Mouse (Mus musculus) embryonic facial prominence, embryonic 12.5 days (tissue): ENCODE results near the gene Rdm1. TPM values are rescaled to one million over a fixed set of nuclear protein-coding genes. Genes with fewer than 3 reads are reported as not detected.

Experiments
- ATAC-seq: fragments of 200-750 bp; cut with Nextera tagmentation; 2 replicates; pipeline ENCODE4 v1.8.0; 2017; ENCODE audit not compliant: insufficient number of reproducible peaks, insufficient read depth, low FRiP score, low TSS enrichment
- H3K27ac ChIP-seq: fragments of 300-500 bp; sonication (generic); 2 replicates; pipeline ENCODE4 v1.5.1; 2016; ENCODE audit warnings: mild to moderate bottlenecking
- H3K27me3 ChIP-seq: fragments of 300-500 bp; sonication (generic); 2 replicates; pipeline ENCODE4 v1.6.1; 2016; ENCODE audit warnings: mild to moderate bottlenecking, moderate library complexity
- H3K36me3 ChIP-seq: fragments of 300-500 bp; sonication (generic); 2 replicates; pipeline ENCODE4 v1.6.1; 2016; ENCODE audit warnings: mild to moderate bottlenecking
- H3K4me1 ChIP-seq: fragments of 300-500 bp; sonication (generic); 2 replicates; pipeline ENCODE4 v1.6.1; 2016
- H3K4me2 ChIP-seq: fragments of 300-500 bp; sonication (generic); replicated peaks from 2 replicates; pipeline ENCODE4 v1.6.1; 2016; ENCODE audit warnings: mild to moderate bottlenecking, moderate library complexity
- H3K4me3 ChIP-seq: fragments of 300-500 bp; sonication (generic); 2 replicates; pipeline ENCODE4 v1.5.1; 2016; ENCODE audit warnings: mild to moderate bottlenecking
- H3K9ac ChIP-seq: fragments of 300-500 bp; sonication (generic); 2 replicates; pipeline ENCODE4 v1.6.1; 2016; ENCODE audit warnings: mild to moderate bottlenecking, moderate library complexity
- H3K9me3 ChIP-seq: fragments of 300-500 bp; sonication (generic); 2 replicates; pipeline ENCODE4 v1.6.1; 2016; ENCODE audit warnings: mild to moderate bottlenecking, moderate library complexity
- WGBS: fragments of 180-500 bp; shearing (Covaris S2); methylation state at CpG from one replicate; pipeline ENCODE4 v1.1.7; 2016; 5-methylcytosine and 5-hydroxymethylcytosine counted together
- polyA plus RNA-seq: library from polyadenylated mRNA; unstranded; fragments of >200 nt; fragmentation: Nextera tagmentation; extraction: Ambion mirVana; gene quantifications from 2 replicates; pipeline ENCODE4 v1.2.1, GENCODE M21; 2016

The Rdm1 gene
- polyA plus RNA-seq, 1 experiment from 2014 or later, result 44.1 TPM

DNA sequence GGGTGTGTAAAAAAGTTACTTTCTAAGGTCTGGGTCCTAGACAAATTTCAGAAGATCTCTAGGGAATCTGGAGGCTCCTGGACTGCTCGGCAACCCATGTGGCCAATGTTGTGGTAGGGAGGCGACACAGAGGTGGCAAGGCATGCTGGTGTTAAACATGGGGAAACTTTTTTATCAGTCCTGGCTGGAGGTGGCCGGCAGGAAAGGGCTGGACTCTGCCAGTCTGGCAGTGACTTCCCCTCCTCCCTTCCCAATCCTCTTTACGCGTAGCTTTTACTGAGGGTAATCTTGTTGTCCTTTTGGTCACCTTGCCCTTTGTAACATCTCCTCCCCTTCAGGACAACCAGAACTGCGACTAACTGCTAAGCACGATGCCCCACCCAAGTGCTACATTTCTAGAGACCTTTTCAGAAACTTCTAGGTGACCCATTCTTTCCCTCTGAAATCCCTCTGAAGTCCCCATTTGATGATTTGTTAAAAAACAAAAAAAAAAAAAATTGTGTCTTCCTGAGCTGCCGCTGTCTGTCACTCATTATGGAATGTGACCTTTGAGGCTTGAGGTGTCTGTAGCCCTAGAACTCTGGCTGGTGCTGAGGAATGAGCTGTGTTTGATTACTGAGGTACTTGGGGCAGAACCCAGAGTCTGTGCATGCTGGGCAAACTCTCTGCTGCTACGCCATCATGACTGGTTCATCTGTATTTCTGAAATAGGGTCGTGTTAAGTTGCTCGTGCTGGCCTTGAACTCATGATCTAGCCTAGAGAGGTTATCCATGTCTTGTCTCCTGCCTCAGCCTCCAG lies 36.4 kb downstream of the Rdm1 start:
- no peak for ATAC-seq
- 61% methylated on average over 11 of the region's 11 CpGs for WGBS
- H3K27me3 ChIP-seq, result peaks cover 3% of the 10 kb centered on the region; the same call in 1 of the 2 replicates

DNA sequence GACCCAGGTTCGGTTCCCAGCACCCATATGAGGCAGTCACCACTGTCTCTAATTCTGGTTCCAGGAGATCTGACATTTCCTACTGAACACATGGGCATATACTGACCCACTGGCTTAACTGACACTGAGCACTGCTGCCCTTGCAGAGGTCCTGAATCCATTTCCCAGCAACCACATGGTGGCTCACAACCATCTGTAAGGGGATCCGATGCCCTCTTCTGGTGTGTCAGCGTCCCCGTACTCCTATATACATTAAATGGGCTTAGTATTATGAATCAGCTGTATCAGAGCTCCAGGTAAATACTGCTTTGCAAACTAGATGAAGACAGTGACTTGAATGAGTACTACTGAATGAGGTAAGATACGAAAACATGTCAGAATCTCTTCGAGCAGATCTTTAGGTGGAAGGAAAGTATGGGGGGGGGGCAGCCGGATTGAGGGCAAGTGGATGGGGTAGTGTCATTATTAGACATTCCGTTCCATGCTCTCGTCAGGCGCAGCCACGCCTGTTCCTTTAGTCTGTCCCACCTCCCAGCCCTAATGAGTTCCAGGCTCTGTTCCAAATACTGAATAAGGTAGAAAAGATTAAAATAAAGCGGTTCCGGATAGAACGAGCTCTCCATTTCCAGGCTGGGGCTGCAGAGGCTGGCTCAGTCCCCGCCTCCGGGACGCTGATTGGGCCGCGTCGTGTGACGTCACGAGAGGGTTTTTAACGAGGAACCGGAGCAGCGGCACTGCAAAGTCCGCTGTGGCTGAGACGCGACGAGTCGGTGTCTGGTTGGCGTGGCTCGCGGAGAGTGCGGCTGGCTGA lies 38.0 kb downstream of the Rdm1 start, which contains the start of gene Arl4d:
Gene Arl4d, plus strand, starts transcription at position 717 of the 811 bp plus-strand sequence.
- Histone ChIP-seq H3K27me3 (peaks cover 3% of the 10 kb centered on the region; the same call in 1 of the 2 replicates), H3K4me1 (peaks cover 4% of the 10 kb centered on the region; the same call in 1 of the 2 replicates), H3K27ac (peak within 1 kb of the TSS; percentile 76), H3K9ac (peak within 1 kb of the TSS; percentile 67), H3K9me3 (no peaks in the 10 kb centered on the region), H3K4me3 (peak within 1 kb of the TSS; percentile 61), H3K4me2 (peak within 1 kb of the TSS; percentile 90), H3K36me3 (no peaks in the 10 kb centered on the region)
- peak; percentile 90 for ATAC-seq
- WGBS, result 7% methylated on average over 34 of the region's 34 CpGs

More for the DNA sequence above, 36.4 kb downstream of the Rdm1 start:
- H3K9me3 ChIP-seq, result no peaks in the 10 kb centered on the region
- no peak overlapping the region for H3K4me3 ChIP-seq
- H3K36me3 ChIP-seq, result no peaks in the 10 kb centered on the region
- H3K9ac ChIP-seq, result no peak overlapping the region
- no peak overlapping the region for H3K4me2 ChIP-seq
- H3K27ac ChIP-seq, result no peak overlapping the region
- no peaks in the 10 kb centered on the region for H3K4me1 ChIP-seq

DNA sequence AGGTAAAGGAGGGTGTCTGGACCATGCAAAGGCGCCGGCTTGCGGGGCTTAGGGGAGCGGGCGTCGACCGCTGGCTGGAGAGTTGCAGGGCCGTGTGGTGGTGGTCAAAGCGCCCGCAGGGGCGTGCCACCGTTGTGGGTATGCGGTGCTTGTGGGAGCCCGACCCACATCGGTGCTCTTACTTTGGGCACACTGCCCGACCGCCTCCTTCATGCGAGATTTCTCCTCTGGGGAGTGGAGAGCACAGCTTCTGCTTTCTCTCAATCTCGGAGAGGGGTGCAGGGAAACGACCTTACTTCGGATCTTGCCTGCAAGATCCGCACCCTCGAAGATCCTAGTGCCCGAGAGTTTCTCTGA lies 38.6 kb downstream of the Rdm1 start:
- H3K9me3 ChIP-seq, result no peaks in the 10 kb centered on the region
- H3K4me3 ChIP-seq, result peak overlapping the region; percentile 61
- peak overlapping the region; percentile 67 for H3K9ac ChIP-seq
- H3K36me3 ChIP-seq, result no peaks in the 10 kb centered on the region
- H3K4me2 ChIP-seq, result peak overlapping the region; percentile 90
- ATAC-seq, result no peak
- peaks cover 3% of the 10 kb centered on the region; the same call in 1 of the 2 replicates for H3K27me3 ChIP-seq
- H3K4me1 ChIP-seq, result peaks cover 4% of the 10 kb centered on the region; the same call in 1 of the 2 replicates
- H3K27ac ChIP-seq, result peak overlapping the region; percentile 76
- WGBS, result under 1% methylated on average over 24 of the region's 24 CpGs

DNA sequence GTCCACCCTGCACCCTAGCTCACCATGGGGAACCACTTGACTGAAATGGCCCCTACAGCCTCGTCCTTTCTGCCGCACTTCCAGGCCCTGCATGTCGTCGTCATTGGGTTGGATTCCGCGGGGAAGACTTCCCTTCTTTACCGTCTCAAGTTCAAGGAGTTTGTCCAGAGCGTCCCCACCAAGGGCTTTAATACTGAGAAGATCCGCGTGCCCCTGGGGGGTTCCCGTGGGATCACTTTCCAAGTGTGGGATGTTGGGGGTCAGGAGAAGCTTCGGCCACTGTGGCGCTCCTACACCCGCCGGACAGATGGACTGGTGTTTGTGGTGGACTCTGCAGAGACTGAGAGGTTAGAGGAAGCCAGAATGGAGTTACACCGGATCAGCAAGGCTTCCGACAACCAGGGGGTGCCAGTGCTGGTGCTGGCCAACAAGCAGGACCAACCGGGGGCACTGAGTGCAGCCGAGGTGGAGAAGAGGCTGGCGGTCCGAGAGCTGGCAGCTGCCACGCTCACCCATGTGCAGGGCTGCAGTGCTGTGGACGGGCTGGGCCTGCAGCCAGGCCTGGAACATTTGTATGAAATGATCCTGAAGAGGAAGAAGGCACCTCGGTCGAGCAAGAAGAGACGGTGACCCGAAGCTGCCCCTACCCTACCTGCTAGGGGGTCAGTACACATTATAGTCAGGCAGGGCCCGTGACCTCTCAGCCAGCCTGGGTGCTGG lies 39.8 kb downstream of the Rdm1 start:
- H3K36me3 ChIP-seq, result no peaks in the 10 kb centered on the region
- 82% methylated on average over 28 of the region's 28 CpGs for WGBS
- no peak overlapping the region for H3K27ac ChIP-seq
- peaks cover 3% of the 10 kb centered on the region; the same call in 1 of the 2 replicates for H3K27me3 ChIP-seq
- no peaks in the 10 kb centered on the region for H3K9me3 ChIP-seq
- no peak overlapping the region for H3K9ac ChIP-seq
- no peak overlapping the region for H3K4me3 ChIP-seq
- no peak for ATAC-seq
- H3K4me2 ChIP-seq, result no peak overlapping the region
- H3K4me1 ChIP-seq, result peaks cover 4% of the 10 kb centered on the region; the same call in 1 of the 2 replicates

DNA sequence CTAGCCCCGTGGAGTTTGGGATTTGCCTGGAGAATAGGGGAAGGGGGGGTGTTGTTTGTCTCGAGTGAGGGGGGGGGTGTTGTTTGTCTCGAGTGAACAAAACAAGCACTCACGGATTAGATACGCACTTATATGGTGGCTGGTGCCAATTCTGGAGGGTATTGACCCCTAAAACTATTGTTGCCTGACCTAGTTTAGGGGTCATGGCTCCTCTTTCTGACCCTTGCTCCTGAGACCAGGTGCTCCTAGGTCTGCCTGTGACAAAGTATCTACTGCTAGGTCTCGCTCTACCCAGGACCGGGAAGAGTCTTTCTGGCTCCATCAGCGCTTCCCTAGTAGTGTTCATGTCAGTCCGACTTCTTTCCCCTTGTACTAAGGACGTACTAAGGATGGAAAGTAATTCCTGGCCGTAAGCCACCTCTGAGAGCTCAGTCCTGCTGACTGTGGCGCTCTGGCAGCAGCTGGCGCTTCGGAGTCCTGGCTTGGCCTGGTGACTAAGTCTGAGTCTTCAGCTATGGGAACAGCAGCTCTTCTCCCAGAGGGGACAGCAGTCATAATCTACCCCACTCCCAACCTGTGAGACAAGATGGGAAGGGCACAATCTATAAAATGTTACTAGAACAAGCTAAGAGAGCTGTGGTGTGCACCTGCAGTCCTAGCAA lies 41.0 kb downstream of the Rdm1 start:
- no peaks in the 10 kb centered on the region for H3K36me3 ChIP-seq
- no peak overlapping the region for H3K9ac ChIP-seq
- ATAC-seq, result no peak
- H3K4me1 ChIP-seq, result peaks cover 5% of the 10 kb centered on the region; the same call in 1 of the 2 replicates
- H3K4me3 ChIP-seq, result no peak overlapping the region
- H3K9me3 ChIP-seq, result no peaks in the 10 kb centered on the region
- H3K4me2 ChIP-seq, result no peak overlapping the region
- WGBS, result 79% methylated on average over 14 of the region's 14 CpGs
- H3K27ac ChIP-seq, result no peak overlapping the region
- H3K27me3 ChIP-seq, result peaks cover 3% of the 10 kb centered on the region; the same call in 1 of the 2 replicates

DNA sequence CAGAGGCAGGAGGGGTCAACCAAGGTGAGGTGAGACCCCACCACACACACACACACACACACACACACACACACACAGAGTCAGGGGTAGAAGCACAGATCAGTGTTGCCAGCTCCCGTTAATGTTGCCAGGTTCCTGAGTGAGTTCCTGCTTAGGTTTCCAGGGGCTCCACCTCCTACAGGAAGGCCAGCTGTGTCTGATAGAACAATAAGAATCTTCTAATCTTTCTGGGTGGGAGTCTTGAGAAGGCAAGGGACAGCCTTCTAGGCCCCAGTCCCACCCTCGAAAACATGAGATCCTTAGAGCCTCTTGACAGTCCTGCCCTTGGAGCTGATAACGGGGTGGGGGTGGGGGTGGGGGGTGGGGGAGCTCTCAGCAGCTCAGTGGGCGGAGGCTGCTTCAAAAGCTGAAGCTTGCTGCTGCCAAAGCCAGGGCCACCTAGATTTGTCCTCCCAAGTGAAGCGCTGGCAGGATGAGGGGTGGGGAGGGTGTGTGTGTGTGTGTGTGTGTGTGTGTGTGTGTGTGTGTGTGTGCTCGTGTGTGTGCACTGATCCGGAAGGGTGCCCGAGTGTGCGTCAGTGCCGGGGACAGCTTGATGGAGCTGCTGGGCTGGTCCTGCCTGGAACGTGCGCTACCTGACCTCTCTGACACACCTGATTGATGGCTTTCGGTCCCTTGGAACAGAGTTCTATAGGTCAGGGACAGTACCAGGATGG lies 41.7 kb downstream of the Rdm1 start:
- no peak overlapping the region for H3K4me2 ChIP-seq

DNA sequence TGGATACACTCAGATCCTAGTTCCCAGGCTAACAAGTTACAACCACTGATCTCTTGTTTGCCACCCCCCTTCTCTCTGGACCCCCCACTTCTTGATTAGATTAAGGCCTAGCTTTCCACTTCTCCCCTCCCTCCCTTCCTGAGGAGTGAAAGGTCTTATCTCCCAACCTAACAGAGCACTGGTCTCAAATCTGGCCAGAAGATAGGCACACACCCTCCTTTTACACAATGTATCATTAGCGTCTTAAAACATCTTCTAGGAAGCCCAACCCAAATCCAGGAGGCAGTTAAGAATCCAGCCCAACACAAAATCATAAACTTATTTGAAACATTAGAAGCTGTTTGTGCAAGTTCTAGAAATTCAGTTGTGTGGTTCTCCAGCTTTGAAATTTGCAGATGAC lies 43.3 kb downstream of the Rdm1 start:
- Histone ChIP-seq H3K27me3 (peaks cover 3% of the 10 kb centered on the region; the same call in 1 of the 2 replicates), H3K4me1 (peaks cover 11% of the 10 kb centered on the region; the same call in 1 of the 2 replicates), H3K9ac (no peak overlapping the region), H3K36me3 (no peaks in the 10 kb centered on the region), H3K9me3 (no peaks in the 10 kb centered on the region), H3K27ac (no peak overlapping the region), H3K4me2 (no peak overlapping the region), H3K4me3 (no peak overlapping the region)
- ATAC-seq, result no peak
- 91% methylated on average over 1 of the region's 1 CpGs for WGBS

More for the DNA sequence above, 41.7 kb downstream of the Rdm1 start:
- WGBS, result 51% methylated on average over 12 of the region's 13 CpGs
- no peak for ATAC-seq
- Histone ChIP-seq H3K27ac (no peak overlapping the region), H3K9ac (no peak overlapping the region), H3K9me3 (no peaks in the 10 kb centered on the region), H3K36me3 (no peaks in the 10 kb centered on the region), H3K4me1 (peaks cover 11% of the 10 kb centered on the region; the same call in 1 of the 2 replicates), H3K27me3 (peaks cover 3% of the 10 kb centered on the region; the same call in 1 of the 2 replicates), H3K4me3 (no peak overlapping the region)

DNA sequence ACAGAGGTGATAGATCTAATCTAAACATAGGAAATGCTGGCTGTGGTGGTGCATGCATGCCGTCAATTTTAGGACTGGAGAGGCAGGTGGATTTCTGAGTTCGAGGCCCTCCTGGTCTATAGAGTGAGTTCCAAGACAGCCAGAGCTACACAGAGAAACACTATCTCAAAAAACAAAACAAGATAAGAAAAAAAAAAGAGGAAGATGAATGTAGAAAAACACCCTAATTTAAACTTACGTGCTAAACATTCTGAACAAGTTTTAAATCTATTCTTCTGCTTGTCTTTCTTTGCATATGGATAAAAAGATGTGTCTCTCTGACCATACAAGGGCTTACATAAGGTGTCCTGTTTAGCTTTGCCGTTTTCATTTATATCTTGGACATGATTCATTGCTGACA lies 44.3 kb downstream of the Rdm1 start:
- no peak for ATAC-seq
- no peak overlapping the region for H3K9ac ChIP-seq
- 81% methylated on average over 4 of the region's 4 CpGs for WGBS
- no peaks in the 10 kb centered on the region for H3K9me3 ChIP-seq
- H3K4me2 ChIP-seq, result no peak overlapping the region
- H3K36me3 ChIP-seq, result no peaks in the 10 kb centered on the region
- H3K4me3 ChIP-seq, result no peak overlapping the region
- H3K4me1 ChIP-seq, result peaks cover 11% of the 10 kb centered on the region; the same call in 1 of the 2 replicates
- H3K27ac ChIP-seq, result no peak overlapping the region
- peaks cover 3% of the 10 kb centered on the region; the same call in 1 of the 2 replicates for H3K27me3 ChIP-seq

DNA sequence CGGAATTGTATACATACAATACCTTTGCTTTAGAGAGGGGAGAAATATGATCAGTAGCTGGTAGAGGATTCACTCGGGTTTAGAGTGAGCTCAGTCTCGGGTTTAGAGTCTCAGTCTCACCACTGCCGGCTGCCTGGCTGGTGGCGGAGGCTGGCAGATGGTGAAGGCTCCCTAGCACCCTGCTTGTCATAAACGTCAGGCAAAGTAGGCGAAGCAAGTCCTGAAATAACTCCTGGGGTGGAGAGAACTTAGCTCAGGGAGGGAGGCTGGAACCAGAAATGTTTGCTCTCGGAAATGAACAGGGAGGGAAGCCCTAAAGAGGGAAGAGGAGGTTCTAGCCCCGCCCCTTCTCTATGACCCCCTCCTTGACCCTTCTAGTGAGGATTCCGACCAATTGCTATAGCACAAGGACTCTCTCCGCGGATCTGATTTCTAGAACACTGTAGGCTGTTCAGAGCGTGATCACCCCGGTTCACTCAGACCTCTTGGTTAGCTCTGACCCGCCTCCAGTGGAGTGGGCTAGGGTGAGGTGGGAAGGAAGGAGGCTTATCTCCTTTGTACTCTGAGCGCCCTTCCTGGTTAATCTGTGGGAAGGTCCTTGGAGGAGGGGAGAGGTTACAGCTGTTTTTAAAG lies 46.1 kb downstream of the Rdm1 start:
- Histone ChIP-seq H3K27ac (0 out of 2 replicates have a peak overlapping the region, but pooled peaks have one; percentile 11), H3K4me3 (no peak overlapping the region), H3K9ac (no peak overlapping the region)

DNA sequence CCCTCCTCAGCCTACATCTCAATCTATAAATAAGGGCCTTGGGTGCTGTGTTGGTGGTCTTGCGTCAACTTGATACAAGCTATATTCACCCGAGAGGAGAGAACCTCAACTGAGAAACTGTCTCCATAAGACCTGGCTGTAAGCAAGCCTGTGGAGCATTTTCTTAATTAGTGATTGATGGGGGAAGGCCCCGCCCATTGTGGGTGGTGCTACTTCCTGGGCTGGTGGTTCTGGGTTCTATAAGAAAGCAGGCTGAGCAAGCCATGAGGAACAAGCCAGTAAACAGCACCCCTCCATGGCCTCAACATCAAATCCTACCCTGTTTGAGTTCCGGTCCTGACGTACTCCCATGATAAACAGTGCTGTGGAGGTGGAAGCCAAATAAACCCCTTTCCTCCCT lies 47.1 kb downstream of the Rdm1 start:
- Histone ChIP-seq H3K27ac (no peak overlapping the region), H3K27me3 (no peaks in the 10 kb centered on the region), H3K4me3 (no peak overlapping the region), H3K4me1 (peaks cover 7% of the 10 kb centered on the region; the same call in 1 of the 2 replicates), H3K9ac (no peak overlapping the region), H3K4me2 (no peak overlapping the region), H3K36me3 (no peaks in the 10 kb centered on the region), H3K9me3 (no peaks in the 10 kb centered on the region)
- ATAC-seq, result no peak
- 87% methylated on average over 5 of the region's 5 CpGs for WGBS

More for the DNA sequence above, 46.1 kb downstream of the Rdm1 start:
- Histone ChIP-seq H3K27me3 (no peaks in the 10 kb centered on the region), H3K9me3 (no peaks in the 10 kb centered on the region), H3K36me3 (no peaks in the 10 kb centered on the region), H3K4me2 (no peak overlapping the region), H3K4me1 (peaks cover 11% of the 10 kb centered on the region; the same call in 1 of the 2 replicates)
- no peak for ATAC-seq
- 25% methylated on average over 16 of the region's 16 CpGs for WGBS
